Mouse (Mus musculus) brain, embryonic 14.5 days (tissue): ENCODE measurements around the gene Akr1b10. TPM values are rescaled to one million over a fixed set of nuclear protein-coding genes. Genes with fewer than 3 reads are reported as not detected.
"Not testable (repeated sequence)": the region's sequence is repeated elsewhere in the genome, so short reads cannot be mapped to it uniquely, and the experiment has no call there.

ENCODE experiments used
- DNase-seq: peaks from one replicate; pipeline ENCODE4 v3.0.0-alpha.2; 2011; ENCODE audit warnings: low read depth
- CTCF ChIP-seq: fragments of 200-500 bp; IDR thresholded peaks from 2 replicates; pipeline ENCODE4 v1.5.1; 2012; ENCODE audit warnings: inconsistent platforms, mild to moderate bottlenecking, moderate library complexity, borderline replicate concordance; ENCODE audit not compliant: insufficient read depth, insufficient read length; ENCODE audit errors: extremely low read depth
- POLR2A ChIP-seq: fragments of 200-500 bp; IDR thresholded peaks from 2 replicates; pipeline ENCODE4 v1.6.1; 2012; ENCODE audit warnings: mild to moderate bottlenecking, inconsistent platforms, borderline replicate concordance; ENCODE audit not compliant: poor library complexity, insufficient read depth, insufficient read length, severe bottlenecking; ENCODE audit errors: extremely low read depth
- polyA plus RNA-seq: library from polyadenylated mRNA; depleted of rRNA; stranded (reverse); fragments of >200 nt; gene quantifications from 2 replicates; pipeline ENCODE4 v1.2.3, GENCODE M21; 2012

Akr1b10 gene
- polyA plus RNA-seq, 1 experiment: 6.7 TPM

DNA sequence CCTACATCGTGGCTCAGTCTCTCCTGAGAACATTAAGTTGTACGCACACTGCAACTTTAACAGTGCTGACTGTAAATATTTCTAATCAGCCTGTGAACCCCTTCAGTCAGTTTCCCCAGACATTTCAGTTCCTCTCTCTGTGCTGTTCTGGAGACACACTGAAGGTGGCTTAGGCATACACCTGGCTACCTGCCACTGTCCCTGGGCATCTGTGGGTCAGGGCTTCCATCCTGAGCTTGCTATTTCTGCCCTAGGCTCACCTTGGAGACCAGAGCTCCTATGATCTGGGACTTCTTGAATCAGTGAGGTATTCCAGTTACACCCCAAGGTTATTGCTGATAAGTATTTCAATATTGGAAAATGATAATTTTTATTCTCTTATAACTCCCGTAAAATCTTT, 31.6 kb upstream of the Akr1b10 start:
- no peak for DNase-seq
- TF ChIP-seq POLR2A: no peak
- TF ChIP-seq CTCF: no peak

DNA sequence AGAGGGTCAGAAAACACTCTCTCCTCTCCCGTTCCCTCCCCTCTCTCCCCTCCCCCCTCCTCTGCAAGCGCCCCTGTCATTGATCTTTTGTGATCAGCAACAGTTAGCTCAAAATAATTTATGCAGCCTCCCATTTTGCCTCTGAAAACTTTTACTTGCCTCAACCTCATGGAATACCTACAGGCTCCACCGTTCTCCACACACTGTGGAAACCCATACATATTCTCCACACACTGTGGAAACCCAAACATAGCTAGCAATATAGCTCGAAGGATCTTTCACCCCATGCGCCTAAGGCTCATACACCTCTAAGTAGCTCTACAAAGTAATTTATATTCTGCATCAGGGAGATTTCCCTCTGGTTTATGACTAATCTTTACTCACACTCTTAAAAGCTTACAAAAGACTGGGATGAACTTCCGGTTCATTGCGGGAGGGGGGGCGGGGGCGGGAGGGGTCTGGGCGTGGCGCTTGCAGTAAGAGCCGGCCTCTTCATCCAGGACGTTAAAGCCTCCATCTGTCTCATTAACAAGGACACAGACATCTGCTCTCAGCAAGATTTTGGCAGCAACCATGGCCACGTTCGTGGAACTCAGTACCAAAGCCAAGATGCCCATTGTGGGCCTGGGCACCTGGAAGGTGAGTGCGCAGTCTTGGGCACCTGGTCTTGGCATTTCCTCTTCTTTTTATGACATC, 30.2 kb upstream of the Akr1b10 start, which contains the start of gene Akr1b8:
Gene Akr1b8 (plus strand): TSS at position 462 of the 696 bp plus-strand sequence.
- TF ChIP-seq POLR2A (no peak), CTCF (no peak)
- DNase-seq: peak; percentile 77

DNA sequence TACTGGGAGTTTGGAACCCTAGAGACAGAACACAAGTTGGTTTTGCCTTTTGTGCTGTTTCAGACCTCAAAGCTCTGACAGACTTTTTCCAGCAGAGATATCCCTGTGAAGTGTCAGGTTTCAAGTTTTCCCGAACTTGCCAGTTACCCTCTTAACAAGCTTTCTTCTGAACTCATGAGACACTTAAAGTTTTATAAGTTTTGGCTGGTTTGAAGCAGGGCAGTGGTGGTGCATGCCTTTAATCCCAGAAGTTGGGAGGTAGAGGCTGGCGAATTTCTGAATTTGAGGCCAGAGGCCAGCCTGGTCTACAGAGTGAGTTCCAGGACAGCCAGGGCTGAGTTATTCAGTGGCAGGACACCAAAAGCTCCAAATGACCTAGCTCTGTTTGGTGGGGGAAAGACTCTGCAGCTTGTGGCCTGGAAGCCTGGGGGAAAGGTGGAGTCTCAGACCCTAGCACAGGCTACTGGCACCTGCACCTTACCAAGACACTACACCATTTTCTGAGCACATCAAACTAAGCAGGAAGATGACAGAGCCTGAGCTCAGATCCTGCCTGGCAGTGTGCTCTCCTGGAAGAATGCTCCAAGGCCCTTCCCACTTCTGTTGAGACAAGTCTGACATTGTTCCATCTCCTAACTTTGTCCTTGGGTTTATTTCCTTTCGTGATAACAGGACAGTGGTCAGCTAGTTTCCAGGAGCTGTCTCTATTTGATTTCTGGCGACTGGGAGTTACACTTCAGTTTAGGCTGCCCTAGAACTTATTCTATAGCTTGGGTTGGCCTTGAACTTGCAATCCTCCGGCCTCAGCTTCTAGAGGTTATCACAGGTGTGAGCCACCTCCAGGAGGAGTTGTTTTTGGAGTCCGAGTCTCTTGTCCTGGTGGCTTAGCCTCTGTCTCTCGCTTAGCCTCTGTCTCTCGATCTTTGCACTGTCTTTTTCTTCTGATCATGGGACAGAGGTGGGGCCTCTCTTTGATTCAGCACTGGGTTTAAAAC, 29.4 kb upstream of the Akr1b10 start:
- no peak for TF ChIP-seq POLR2A
- no peak for TF ChIP-seq CTCF
- no peak for DNase-seq

DNA sequence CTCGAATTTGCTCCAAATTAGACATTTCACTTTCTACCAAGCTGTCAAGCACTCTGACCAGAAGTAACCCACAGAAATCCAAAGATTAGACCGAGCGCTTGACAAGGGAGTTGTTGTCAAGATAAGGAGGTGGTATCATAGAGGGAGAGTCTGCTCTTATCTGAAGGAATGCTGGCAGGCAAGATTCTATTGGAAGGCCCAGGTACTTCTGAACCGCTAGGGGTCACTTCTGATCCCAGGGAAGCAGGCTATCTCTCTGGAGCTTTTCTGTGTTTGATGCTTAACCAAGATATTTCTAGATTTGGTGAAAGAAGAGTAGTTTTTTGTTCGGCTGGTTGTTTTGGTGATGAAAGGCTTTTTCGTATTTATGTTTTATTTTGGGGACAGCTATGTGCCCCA, 28.7 kb upstream of the Akr1b10 start:
- DNase-seq: no peak
- no peak for TF ChIP-seq CTCF
- TF ChIP-seq POLR2A: no peak

DNA sequence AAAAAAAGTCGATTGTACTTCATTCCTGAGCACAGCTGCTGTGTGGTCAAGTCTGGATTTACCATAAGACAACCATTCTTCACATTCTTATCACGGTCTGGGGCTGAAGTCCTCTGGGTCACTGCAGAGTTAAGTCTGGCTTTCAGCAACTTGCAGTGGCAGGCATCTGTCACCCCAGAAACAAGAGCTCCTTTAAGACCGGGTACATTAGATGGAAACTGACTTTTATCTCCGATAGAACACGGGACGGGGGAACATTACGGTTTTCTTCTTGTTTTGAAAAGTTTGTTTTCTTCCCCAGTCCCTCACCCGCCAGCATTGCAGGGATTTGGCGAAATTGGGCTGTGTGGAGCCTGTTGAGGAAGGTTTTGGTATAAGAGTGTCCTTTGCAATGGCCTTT, 28.2 kb upstream of the Akr1b10 start:
- no peak for DNase-seq
- TF ChIP-seq CTCF (no peak), POLR2A (no peak)

DNA sequence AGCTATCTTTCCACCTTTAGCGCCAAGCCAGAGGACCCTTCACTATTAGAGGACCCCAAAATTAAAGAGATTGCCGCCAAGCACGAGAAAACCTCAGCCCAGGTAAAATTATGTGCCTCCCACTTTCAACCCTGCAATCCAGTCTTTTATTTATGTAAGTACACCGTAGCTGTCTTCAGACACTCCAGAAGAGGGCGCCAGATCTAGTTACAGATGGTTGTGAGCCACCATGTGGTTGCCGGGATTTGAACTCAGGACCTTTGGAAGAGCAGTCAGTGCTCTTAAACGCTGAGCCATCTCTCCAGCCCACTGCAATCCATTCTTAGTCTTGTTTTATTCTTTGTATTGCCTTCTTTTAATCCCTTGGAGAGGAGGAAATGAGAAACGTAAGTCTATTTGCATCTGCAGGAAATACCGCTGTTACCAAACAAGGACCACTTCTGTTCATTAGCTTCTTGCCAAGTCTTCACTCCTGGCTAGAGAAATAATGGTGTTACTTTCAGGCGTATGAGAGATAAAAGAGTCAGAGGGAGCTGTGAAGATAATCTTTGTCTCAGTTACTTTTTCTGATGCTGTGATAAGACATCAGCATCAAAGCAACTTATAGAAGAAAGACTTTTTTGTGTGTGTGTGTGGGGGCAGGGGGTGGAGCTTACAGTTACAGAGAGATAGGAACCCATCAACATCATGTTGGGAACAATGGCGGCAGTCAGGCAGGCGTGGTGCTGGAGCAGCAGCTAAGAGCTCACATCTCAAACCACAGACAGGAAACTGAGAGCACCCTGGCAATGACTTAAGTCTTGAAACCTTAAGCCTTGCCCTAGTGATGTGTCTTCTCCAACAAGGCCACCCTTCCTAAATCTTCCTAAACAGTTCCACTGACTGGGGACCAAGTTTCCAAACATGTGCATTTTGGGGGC, 19.5 kb upstream of the Akr1b10 start:
- no peak for TF ChIP-seq POLR2A
- no peak for TF ChIP-seq CTCF

DNA sequence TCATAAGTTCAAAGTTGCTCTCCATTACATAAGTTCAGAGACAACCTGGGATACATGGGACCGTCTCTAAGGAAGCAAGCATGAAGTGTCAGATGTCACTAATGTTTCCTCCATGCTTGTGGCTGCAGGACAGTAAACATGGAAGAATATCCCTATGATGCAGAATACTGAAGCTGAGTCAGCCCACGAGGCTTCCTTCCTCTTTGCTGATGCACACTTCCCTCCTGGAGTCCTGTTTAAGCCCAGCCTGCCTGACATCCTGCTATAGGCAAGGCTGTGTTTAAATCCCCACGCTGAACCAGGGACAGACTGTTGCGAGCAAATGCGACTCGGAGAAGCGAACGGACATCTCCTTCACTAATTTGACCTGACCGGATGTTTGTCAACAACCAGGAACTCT, 16.0 kb upstream of the Akr1b10 start:
- TF ChIP-seq CTCF (no peak), POLR2A (no peak)
- no peak for DNase-seq

More for the DNA sequence above, 19.5 kb upstream of the Akr1b10 start:
- DNase-seq: no peak

DNA sequence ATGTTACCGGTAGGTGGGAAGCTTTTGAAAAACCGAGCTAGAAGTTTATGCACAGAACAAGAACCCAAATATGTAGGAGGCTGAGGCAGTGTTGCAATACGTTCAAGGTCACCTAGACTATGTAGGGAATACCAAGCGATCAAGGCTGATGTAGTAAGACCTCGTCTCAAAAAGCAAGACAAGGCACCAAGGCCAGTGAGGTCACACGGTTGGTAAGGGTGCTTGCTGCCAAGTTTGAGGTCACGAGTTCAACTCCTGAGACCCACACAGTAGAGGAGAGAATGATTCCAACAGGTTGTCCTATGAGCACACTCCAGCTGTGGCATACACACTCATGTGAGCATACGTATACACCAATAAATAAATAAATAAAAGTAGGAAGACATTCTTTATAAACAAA, 13.9 kb upstream of the Akr1b10 start:
- TF ChIP-seq POLR2A (no peak), CTCF (no peak)
- no peak for DNase-seq

DNA sequence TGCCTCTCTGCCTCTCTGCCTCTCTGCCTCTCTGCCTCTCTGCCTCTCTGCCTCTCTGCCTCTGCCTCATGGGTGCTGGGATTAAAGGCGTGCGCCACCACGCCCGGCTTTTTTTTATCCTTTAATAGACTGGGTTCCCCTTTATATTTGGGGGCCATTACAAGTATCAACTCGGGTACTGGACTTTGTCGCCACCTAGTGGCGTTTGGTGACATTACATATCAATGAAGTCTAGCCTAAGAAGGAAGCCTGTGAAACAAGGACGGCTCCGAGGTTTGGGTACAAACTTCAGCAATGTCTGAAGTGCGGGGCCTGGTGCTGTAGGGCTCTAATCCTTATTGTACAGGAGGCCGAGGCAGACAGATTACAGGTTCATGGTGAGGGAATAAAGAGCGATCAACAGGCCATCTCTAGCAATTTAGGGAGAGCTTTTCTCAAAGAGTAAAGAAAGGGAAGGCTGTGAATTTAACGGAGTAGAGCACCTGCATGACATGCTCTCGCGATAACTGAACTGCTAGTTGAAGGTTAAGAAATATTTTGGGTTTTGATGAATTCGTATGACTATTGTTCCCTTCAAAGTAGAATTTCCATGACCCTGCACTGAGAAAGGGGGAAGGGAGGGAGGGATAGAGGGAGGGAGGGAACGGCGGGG, 12.2 kb upstream of the Akr1b10 start:
- TF ChIP-seq CTCF: peak; percentile 74; the same call in 1 of the 2 replicates
- TF ChIP-seq POLR2A: no peak
- peak; percentile 87 for DNase-seq

DNA sequence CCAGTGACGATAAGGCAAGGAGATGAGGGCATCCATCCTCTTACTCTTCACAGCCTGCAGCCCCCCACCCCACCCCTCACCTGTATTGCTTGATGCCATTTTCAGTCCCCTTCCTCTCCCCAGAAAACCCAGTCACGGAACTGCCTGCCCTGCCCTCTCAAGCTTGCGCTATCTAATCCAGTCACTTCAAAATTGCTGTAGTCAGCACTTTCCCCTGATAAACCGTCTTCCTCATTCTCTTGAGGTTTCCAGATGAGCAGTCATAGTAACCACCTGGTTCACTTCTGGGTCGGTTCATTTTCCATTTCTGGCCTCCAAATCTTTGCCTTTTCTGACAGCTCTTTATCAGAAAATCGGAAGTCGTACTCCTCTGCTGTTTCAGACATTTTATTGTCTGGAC, 10.2 kb upstream of the Akr1b10 start:
- TF ChIP-seq POLR2A (no peak), CTCF (no peak)
- no peak for DNase-seq

DNA sequence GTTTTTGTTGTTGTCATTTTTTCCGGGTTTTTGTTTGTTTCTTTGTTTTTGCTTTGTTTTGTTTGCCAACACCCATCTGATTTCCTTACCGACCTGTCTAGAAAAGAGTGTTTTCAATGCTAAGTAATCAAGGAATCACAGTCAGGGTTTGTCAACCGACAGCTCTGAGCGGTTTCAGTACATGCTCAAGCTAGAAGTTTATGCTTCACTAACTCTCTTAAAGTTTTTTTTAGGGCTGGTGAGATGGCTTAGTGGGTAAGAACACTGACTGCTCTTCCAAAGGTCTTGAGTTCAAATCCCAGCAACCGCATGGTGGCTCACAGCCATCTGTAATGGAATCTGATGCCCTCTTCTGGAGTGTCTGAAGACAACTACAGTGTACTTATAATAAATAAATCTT, 8.1 kb upstream of the Akr1b10 start:
- not testable (repeated sequence) for DNase-seq
